Mouse (Mus musculus): Measurements from ENCODE around the gene Tet3. TPM values are rescaled to one million over a fixed set of nuclear protein-coding genes. Genes with fewer than 3 reads are reported as not detected.
"Not testable (repeated sequence)": the region's sequence is repeated elsewhere in the genome, so short reads cannot be mapped to it uniquely, and the experiment has no call there.

Tet3 gene
- polyA plus RNA-seq, 1 experiment: 32.6 TPM

DNA sequence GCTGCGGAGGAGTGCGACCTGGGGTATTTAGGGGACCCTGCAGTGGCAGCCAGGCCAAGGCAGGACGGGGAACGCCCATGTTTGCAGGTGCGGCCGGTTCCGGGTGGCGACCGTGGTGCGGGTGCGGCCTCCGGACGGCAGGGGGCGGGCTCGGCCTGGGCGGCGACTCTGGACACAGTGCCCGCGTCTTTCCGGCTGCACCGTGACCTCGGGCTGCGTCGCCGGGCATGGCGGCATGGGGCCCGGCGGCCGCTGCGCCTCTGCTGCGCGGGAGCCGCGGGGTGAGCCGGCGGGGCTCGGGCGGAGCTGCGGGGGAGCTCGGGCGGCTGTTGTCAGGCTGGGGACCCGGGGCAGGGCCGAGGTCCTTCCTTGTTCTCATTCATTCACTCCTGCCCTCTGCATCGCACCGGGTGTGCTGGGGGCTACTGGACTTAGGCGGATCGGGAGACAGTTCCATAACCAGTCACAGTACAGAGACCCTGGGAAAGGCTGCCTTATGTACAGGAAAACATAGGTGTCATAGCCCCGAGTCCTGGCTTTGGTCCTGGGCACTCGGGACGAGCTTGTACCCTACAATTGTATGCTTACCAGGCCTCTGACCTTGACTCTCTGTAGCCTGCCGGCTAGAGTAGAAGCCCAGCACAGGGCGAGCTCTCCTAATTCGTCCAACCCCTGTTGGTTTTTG is 109.5 kb downstream of the Tet3 start:
- Histone ChIP-seq H3K36me3 (ENCODE audit: control insufficient read depth, insufficient read depth, low read length) (peaks cover 4% of the 10 kb centered on the region; the same call in 1 of the 2 replicates), H3K4me1 (replicated peaks; ENCODE audit: control insufficient read depth, insufficient read depth, low read length) (peaks cover 12% of the 10 kb centered on the region), H3K27me3 (ENCODE audit: control insufficient read depth, insufficient read depth, low read length) (no peaks in the 10 kb centered on the region), H3K4me3 (ENCODE audit: control insufficient read depth, insufficient read depth, low read length) (peak overlapping the region; percentile 71), H3K27ac (ENCODE audit: control insufficient read depth, insufficient read depth, low read length) (no peak overlapping the region)
- DNase-seq: peak; percentile 96
- under 1% methylated on average over 53 of the region's 53 CpGs for WGBS
- TF ChIP-seq CTCF (IDR thresholded peaks at IDR 0.05; ENCODE audit: borderline replicate concordance, control insufficient read depth, extremely low read depth, insufficient read depth, low read length, poor library complexity): peak; percentile 88
- peak; percentile 66 for TF ChIP-seq POLR2A (IDR thresholded peaks at IDR 0.05; ENCODE audit: control insufficient read depth, extremely low read depth, insufficient read depth, low read length, poor library complexity)

DNA sequence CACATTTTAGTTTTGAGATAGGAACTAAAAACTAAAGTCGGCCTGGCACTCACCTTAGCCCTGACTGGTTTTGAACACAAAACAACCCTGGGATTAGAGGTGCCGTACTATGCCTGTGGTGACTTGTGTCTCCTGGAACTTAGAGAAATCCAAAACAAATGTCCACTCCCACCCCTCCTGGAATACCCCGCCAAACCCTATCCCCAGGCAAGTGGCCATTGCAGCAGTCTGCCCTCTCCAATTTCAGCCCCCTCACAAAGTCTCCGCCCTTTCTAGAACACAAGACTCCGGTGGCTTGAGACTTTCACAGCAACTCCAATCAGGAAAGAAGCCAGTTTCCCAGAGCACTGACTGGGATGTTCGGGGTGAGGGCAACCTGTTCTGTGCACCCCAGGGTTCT is 110.0 kb downstream of the Tet3 start, which contains the start of gene Bola3:
Gene Bola3, plus strand, starts transcription at position 275 of the 400 bp plus-strand sequence.
- TF ChIP-seq POLR2A (IDR thresholded peaks at IDR 0.05; ENCODE audit: control insufficient read depth, extremely low read depth, insufficient read depth, low read length, poor library complexity) (no peak), CTCF (IDR thresholded peaks at IDR 0.05; ENCODE audit: borderline replicate concordance, control insufficient read depth, extremely low read depth, insufficient read depth, low read length, poor library complexity) (no peak)
- H3K4me1 ChIP-seq (replicated peaks; ENCODE audit: control insufficient read depth, insufficient read depth, low read length): peaks cover 12% of the 10 kb centered on the region
- no peak within 1 kb of the TSS for H3K27ac ChIP-seq (ENCODE audit: control insufficient read depth, insufficient read depth, low read length)
- 54% methylated on average over 6 of the region's 6 CpGs for WGBS
- peaks cover 9% of the 10 kb centered on the region; the same call in 1 of the 2 replicates for H3K36me3 ChIP-seq (ENCODE audit: control insufficient read depth, insufficient read depth, low read length)
- H3K27me3 ChIP-seq (ENCODE audit: control insufficient read depth, insufficient read depth, low read length): no peaks in the 10 kb centered on the region
- DNase-seq: no peak
- peak within 1 kb of the TSS; percentile 71 for H3K4me3 ChIP-seq (ENCODE audit: control insufficient read depth, insufficient read depth, low read length)

DNA sequence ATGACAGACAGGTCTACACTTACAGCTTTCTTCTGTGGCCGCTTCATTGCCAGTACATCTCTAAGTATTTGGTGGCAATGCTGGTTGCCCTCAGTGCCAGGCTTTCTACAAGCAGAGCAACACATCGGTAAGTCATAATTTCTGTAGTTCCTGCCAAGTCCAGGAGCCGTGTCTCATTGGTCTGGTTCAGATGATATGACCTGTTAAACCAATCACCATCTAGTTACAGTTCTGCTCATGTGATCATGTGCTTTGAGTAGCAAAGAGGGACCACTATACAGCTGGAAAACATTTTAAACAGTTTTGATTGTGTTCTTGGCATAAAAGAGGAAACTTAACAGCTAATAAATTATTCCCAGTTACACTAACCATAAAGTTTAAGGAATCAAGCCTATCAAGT is 111.0 kb downstream of the Tet3 start:
- Histone ChIP-seq H3K4me1 (replicated peaks; ENCODE audit: control insufficient read depth, insufficient read depth, low read length) (peaks cover 12% of the 10 kb centered on the region), H3K27ac (ENCODE audit: control insufficient read depth, insufficient read depth, low read length) (no peak overlapping the region), H3K27me3 (ENCODE audit: control insufficient read depth, insufficient read depth, low read length) (no peaks in the 10 kb centered on the region), H3K36me3 (ENCODE audit: control insufficient read depth, insufficient read depth, low read length) (peaks cover 14% of the 10 kb centered on the region), H3K4me3 (ENCODE audit: control insufficient read depth, insufficient read depth, low read length) (no peak overlapping the region)
- DNase-seq: no peak
- WGBS: 93% methylated on average over 3 of the region's 3 CpGs
- TF ChIP-seq CTCF (IDR thresholded peaks at IDR 0.05; ENCODE audit: borderline replicate concordance, control insufficient read depth, extremely low read depth, insufficient read depth, low read length, poor library complexity) (no peak), POLR2A (IDR thresholded peaks at IDR 0.05; ENCODE audit: control insufficient read depth, extremely low read depth, insufficient read depth, low read length, poor library complexity) (no peak)

DNA sequence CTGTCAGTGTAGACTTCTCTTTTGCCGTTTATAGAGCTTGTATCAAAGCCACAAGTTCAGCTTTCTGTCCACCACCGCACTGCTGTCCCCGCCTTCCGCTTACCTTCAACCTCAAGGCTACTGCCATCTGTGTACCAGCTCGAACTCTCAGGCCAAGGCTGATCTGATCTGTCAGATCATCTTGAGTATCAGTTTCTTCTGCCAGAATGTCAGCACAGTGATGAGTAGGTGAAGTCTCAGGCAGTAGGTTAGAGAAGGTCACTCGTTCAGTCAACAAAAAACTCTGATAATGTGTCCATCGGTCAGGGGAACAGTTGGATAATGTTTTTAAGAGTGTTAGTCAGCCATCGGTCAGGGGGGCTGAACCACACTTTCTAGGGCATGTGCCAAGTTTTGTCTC is 113.6 kb downstream of the Tet3 start:
- WGBS: 95% methylated on average over 8 of the region's 8 CpGs
- not testable (repeated sequence) for DNase-seq; H3K27me3 ChIP-seq (ENCODE audit: control insufficient read depth, insufficient read depth, low read length); H3K27ac ChIP-seq (ENCODE audit: control insufficient read depth, insufficient read depth, low read length); H3K4me3 ChIP-seq (ENCODE audit: control insufficient read depth, insufficient read depth, low read length)
- Histone ChIP-seq H3K36me3 (ENCODE audit: control insufficient read depth, insufficient read depth, low read length) (peaks cover 39% of the 10 kb centered on the region), H3K4me1 (replicated peaks; ENCODE audit: control insufficient read depth, insufficient read depth, low read length) (peaks cover 11% of the 10 kb centered on the region)

DNA sequence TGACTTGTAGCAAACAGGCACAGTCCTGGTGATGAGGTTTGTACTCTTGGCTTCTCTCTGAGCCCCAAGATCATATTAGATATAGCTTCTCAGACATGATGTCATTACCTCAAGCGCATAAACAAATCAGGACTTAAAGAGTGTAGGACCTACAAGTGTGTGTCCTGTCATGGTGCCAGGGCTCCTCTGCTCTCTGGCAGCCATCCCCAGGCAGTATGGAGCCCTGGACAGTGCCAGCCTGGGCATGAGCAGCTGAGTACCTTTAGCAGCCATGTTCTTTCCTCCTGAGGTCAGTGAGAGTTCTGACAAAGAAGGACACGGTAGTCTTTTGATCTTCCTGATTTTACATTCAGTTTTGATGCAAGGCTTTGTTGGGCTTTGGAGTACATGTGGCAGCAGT is 115.9 kb downstream of the Tet3 start:
- H3K4me3 ChIP-seq (ENCODE audit: control insufficient read depth, insufficient read depth, low read length): no peak overlapping the region
- DNase-seq: no peak
- H3K36me3 ChIP-seq (ENCODE audit: control insufficient read depth, insufficient read depth, low read length): peaks cover 62% of the 10 kb centered on the region
- H3K27ac ChIP-seq (ENCODE audit: control insufficient read depth, insufficient read depth, low read length): no peak overlapping the region
- 94% methylated on average over 2 of the region's 2 CpGs for WGBS
- H3K27me3 ChIP-seq (ENCODE audit: control insufficient read depth, insufficient read depth, low read length): no peaks in the 10 kb centered on the region
- TF ChIP-seq POLR2A (IDR thresholded peaks at IDR 0.05; ENCODE audit: control insufficient read depth, extremely low read depth, insufficient read depth, low read length, poor library complexity): no peak
- TF ChIP-seq CTCF (IDR thresholded peaks at IDR 0.05; ENCODE audit: borderline replicate concordance, control insufficient read depth, extremely low read depth, insufficient read depth, low read length, poor library complexity): no peak
- no peaks in the 10 kb centered on the region for H3K4me1 ChIP-seq (replicated peaks; ENCODE audit: control insufficient read depth, insufficient read depth, low read length)

DNA sequence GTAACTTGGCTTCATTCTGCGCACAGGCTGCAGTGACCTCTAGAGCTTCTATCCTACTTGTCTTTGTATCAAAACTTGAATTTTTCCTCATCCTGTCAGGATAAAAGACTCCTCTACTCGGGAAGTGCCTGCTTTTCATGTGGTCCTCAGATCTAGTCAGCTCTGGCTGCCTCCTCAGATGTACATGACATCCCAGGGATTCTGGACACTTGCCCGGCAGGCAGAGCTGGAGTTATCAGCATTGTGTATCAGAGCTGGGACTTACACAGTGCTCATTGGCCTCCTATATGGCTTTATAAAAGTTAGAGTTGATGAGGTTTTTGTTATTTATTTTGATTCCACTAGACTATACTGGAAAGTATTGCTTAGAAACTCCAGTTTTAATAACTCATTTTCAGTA is 117.5 kb downstream of the Tet3 start:
- no peak overlapping the region for H3K27ac ChIP-seq (ENCODE audit: control insufficient read depth, insufficient read depth, low read length)
- no peak for DNase-seq
- TF ChIP-seq CTCF (IDR thresholded peaks at IDR 0.05; ENCODE audit: borderline replicate concordance, control insufficient read depth, extremely low read depth, insufficient read depth, low read length, poor library complexity) (no peak), POLR2A (IDR thresholded peaks at IDR 0.05; ENCODE audit: control insufficient read depth, extremely low read depth, insufficient read depth, low read length, poor library complexity) (no peak)
- no peak overlapping the region for H3K4me3 ChIP-seq (ENCODE audit: control insufficient read depth, insufficient read depth, low read length)
- 88% methylated on average over 3 of the region's 3 CpGs for WGBS
- peaks cover 67% of the 10 kb centered on the region for H3K36me3 ChIP-seq (ENCODE audit: control insufficient read depth, insufficient read depth, low read length)
- no peaks in the 10 kb centered on the region for H3K27me3 ChIP-seq (ENCODE audit: control insufficient read depth, insufficient read depth, low read length)
- no peaks in the 10 kb centered on the region for H3K4me1 ChIP-seq (replicated peaks; ENCODE audit: control insufficient read depth, insufficient read depth, low read length)

Measured in thymus, adult 2 months (tissue).